Mouse (Mus musculus): ENCODE results near the gene Atpif1. TPM values are rescaled to one million over a fixed set of nuclear protein-coding genes. Genes with fewer than 3 reads are reported as not detected.
"Not testable (repeated sequence)": the region's sequence is repeated elsewhere in the genome, so short reads cannot be mapped to it uniquely, and the experiment has no call there.

The Atpif1 gene
- polyA plus RNA-seq, 1 experiment, result 539 TPM

DNA sequence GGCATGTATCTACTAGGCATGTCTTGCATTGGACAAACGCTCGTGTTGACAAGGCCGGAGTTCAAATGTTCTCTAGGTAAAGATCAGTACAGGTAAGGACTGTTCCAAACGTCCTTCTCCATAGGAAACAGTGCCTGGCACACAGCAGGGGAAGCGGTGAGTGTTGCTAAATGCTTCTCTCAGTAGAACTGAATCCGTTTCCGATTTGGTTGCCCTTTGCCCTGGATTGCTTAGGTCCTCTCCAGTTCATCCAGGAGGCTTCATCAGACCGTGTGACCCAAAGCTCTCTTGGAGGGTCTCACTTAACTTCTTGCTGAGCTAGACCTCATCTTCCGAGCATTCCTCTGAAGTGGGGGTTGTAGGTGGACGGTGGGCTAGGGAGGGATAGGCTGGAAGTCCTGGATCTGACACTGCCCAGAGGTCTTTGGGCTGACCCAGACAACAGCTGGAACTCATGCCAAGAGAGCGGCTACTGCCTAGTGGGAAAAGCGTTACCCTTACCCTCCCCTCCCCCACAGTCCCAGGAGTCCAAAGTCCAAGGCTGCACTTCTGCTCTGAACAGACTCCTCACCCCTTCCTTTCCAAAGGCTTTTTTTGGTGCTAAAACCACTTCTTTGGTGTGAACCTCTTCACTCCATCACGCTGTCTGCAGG, 50.4 kb downstream of the Atpif1 start:
- no peak overlapping the region for H3K4me3 ChIP-seq (ENCODE audit: insufficient read depth, low read length)
- H3K4me1 ChIP-seq (ENCODE audit: control insufficient read depth, insufficient read depth, low read length), result peaks cover 2% of the 10 kb centered on the region
- no peak for TF ChIP-seq CTCF (IDR thresholded peaks at IDR 0.05; ENCODE audit: low read depth, low read length)
- no peak for TF ChIP-seq POLR2A (IDR thresholded peaks at IDR 0.05; ENCODE audit: borderline replicate concordance, low read depth, low read length)
- H3K27ac ChIP-seq (ENCODE audit: insufficient read depth, low read depth, low read length), result no peak overlapping the region

GRCm38 (mm10) chr4:132482104-132482503, 51.4 kb downstream of the Atpif1 start:
- H3K4me1 ChIP-seq (ENCODE audit: control insufficient read depth, insufficient read depth, low read length); H3K27ac ChIP-seq (ENCODE audit: insufficient read depth, low read depth, low read length); H3K4me3 ChIP-seq (ENCODE audit: insufficient read depth, low read length): not testable (repeated sequence)

Other genes starting within 250 kb of the Atpif1 start
- gene Rab42, start 230.3 kb downstream of the Atpif1 start, polyA plus RNA-seq (2012; ENCODE audit: insufficient read depth, insufficient read length, missing spikeins), result 1.5 TPM in 1 of 2 replicates, not detected in the other
- 21.2 and 26.1 TPM in 2 replicates for gene Trnau1ap, start 204.1 kb downstream of the Atpif1 start, polyA plus RNA-seq (2012; ENCODE audit: insufficient read depth, insufficient read length, missing spikeins)
- 19.5 and 19.8 TPM in 2 replicates for gene Rcc1, start 180.1 kb downstream of the Atpif1 start, polyA plus RNA-seq (2012; ENCODE audit: insufficient read depth, insufficient read length, missing spikeins)
- gene Phactr4, start 111.2 kb downstream of the Atpif1 start, polyA plus RNA-seq (2012; ENCODE audit: insufficient read depth, insufficient read length, missing spikeins), result 18.9 and 21.2 TPM in 2 replicates
- gene Med18, start 69.7 kb downstream of the Atpif1 start, polyA plus RNA-seq (2012; ENCODE audit: insufficient read depth, insufficient read length, missing spikeins), result 6.4 and 8.0 TPM in 2 replicates
- 12.8 and 13.8 TPM in 2 replicates for gene Sesn2, start 23.2 kb downstream of the Atpif1 start, polyA plus RNA-seq (2012; ENCODE audit: insufficient read depth, insufficient read length, missing spikeins)
- gene Dnajc8, start 1.9 kb upstream of the Atpif1 start, polyA plus RNA-seq (2012; ENCODE audit: insufficient read depth, insufficient read length, missing spikeins), result 140 and 155 TPM in 2 replicates
- gene Ptafr, start 30.4 kb upstream of the Atpif1 start, polyA plus RNA-seq (2012; ENCODE audit: insufficient read depth, insufficient read length, missing spikeins), result 81.4 and 91.0 TPM in 2 replicates
- 37.9 and 42.5 TPM in 2 replicates for gene Eya3, start 105.3 kb upstream of the Atpif1 start, polyA plus RNA-seq (2012; ENCODE audit: insufficient read depth, insufficient read length, missing spikeins)
- gene Xkr8, start 198.9 kb upstream of the Atpif1 start, polyA plus RNA-seq (2012; ENCODE audit: insufficient read depth, insufficient read length, missing spikeins), result 2.4 and 2.7 TPM in 2 replicates
- gene Smpdl3b, start 223.6 kb upstream of the Atpif1 start, polyA plus RNA-seq (2012; ENCODE audit: insufficient read depth, insufficient read length, missing spikeins), result 8.8 and 9.1 TPM in 2 replicates
- gene Rpa2, start 234.7 kb upstream of the Atpif1 start, polyA plus RNA-seq (2012; ENCODE audit: insufficient read depth, insufficient read length, missing spikeins), result 18.4 and 21.8 TPM in 2 replicates

All from bone marrow macrophage, adult 2 months (primary cell).